Mouse (Mus musculus): ENCODE results near the gene Krt84. TPM values are rescaled to one million over a fixed set of nuclear protein-coding genes. Genes with fewer than 3 reads are reported as not detected.

Gene Krt84
- polyA plus RNA-seq, 1 experiment from 2014 or later = not detected

DNA sequence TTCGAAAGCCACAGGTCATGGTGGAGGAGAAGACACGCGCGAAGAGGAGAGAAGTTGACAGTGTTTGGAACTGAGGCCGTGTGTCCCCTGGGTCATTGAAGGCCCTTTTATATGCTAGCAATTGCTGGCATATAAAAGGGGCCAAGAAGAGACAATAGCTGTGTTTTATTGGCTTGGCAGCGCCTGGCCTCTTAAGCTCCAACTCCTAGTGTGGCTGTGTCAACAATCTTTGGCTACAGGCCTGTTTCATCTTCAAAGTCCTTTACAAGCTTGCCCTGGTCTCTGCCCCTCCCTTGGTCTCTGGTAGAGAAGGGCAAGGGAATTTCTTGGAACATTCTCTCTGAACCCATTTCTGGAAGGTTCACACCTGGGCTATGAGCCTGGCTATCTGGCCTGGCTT, 41.2 kb downstream of the Krt84 start, which contains the start of gene Krt83:
Gene Krt83, minus strand, starts transcription at position 82 of the 400 bp plus-strand sequence.
- DNase-seq (ENCODE audit: extremely low spot score, low spot score) = no peak
- Histone ChIP-seq H3K27ac (no peak within 1 kb of the TSS), H3K9me3 (no peaks in the 10 kb centered on the region), H3K36me3 (replicated peaks) (no peaks in the 10 kb centered on the region), H3K4me1 (peaks cover 8% of the 10 kb centered on the region), H3K27me3 (ENCODE audit: poor library complexity, severe bottlenecking) (no peaks in the 10 kb centered on the region), H3K4me3 (no peak within 1 kb of the TSS)
- WGBS = 73% methylated on average over 6 of the region's 6 CpGs

DNA sequence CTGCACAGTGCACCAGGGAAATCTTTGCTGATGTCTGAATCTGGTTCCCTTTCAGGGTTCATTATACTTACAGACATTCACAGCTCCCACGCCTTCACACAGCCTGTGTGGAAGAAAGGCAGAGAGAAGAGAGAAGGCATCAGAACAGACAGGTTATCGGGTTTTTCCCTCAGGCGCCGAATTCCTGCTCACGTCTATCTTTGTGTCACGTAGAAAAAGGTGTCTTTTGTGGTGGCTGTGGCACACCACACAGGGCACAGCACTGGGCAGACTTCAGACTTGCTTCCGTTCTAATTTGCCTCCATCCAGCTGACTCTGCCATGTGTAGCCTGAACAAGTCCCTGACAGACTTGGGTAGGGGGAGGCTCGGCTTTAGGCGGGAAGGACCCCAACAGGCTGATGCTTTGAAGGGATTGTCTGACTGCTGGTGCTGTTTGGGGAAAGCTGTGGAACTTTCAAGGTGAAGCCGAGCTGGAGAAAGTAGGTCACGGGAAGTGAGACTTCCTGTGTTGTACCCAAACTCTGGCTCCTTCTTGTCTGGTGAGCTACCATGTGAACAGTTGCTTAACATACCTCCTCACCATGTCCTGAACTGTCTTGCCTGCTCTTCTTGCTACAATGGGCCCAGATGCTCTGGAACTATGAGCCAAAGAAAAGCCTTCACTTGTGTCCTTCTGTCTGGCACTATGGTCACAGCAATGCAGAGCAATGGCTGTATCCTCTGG, 46.5 kb downstream of the Krt84 start:
- Histone ChIP-seq H3K9me3 (no peaks in the 10 kb centered on the region), H3K36me3 (replicated peaks) (no peaks in the 10 kb centered on the region), H3K4me1 (peaks cover 7% of the 10 kb centered on the region), H3K4me3 (no peak overlapping the region), H3K27ac (no peak overlapping the region), H3K27me3 (ENCODE audit: poor library complexity, severe bottlenecking) (no peaks in the 10 kb centered on the region)
- DNase-seq (ENCODE audit: extremely low spot score, low spot score) = no peak
- 84% methylated on average over 11 of the region's 11 CpGs for WGBS

DNA sequence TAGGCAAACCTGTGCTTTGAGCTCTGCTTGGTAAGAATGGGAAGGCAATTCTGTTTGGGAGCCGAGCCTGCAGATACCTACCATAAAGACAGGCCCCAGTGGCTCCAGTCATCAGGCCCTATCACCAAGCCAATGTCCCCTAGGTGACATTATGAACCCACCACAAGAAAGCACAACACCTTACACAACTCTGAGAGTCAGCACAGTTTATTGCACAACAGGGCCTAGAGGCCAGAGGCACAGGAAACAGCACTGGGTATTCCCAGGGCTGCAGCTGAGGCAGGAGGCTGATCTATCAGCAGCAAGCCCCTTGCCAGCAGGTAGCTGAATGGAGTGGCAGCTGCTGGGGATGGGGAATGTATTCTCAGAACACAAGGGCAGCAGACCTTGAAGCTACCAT, 47.7 kb downstream of the Krt84 start:
- DNase-seq (ENCODE audit: extremely low spot score, low spot score) = no peak
- WGBS = 86% methylated on average over 1 of the region's 1 CpGs

DNA sequence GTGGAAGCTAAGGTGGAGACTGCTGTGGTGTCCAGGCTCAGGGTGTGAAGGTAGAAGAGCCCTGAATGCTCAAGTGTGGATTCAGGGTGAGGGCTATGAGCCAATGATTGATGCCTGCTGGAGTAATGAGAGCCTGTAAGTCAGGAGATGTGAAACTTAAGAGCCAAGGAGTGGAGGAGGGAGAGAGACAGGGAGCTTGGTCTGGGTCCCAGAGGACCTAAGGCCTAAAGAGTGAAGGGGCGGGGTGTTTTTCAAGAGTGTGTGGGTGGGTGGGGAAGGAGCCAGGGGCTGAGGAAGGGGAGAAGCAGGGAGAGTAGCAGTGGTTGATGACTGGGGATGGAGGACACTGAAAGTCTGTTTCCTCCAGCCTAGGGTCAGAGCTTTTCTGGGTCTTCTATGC, 49.0 kb downstream of the Krt84 start:
- Histone ChIP-seq H3K27ac (no peak overlapping the region), H3K4me1 (peaks cover 19% of the 10 kb centered on the region), H3K9me3 (no peaks in the 10 kb centered on the region), H3K27me3 (ENCODE audit: poor library complexity, severe bottlenecking) (peaks cover 24% of the 10 kb centered on the region), H3K4me3 (no peak overlapping the region), H3K36me3 (replicated peaks) (no peaks in the 10 kb centered on the region)
- WGBS = 84% methylated on average over 1 of the region's 1 CpGs
- DNase-seq (ENCODE audit: extremely low spot score, low spot score) = no peak

More for the DNA sequence above, 47.7 kb downstream of the Krt84 start:
- peaks cover 11% of the 10 kb centered on the region for H3K27me3 ChIP-seq (ENCODE audit: poor library complexity, severe bottlenecking)
- peaks cover 7% of the 10 kb centered on the region for H3K4me1 ChIP-seq
- H3K27ac ChIP-seq = no peak overlapping the region; the same call in 1 of the 2 replicates
- no peaks in the 10 kb centered on the region for H3K36me3 ChIP-seq (replicated peaks)
- H3K4me3 ChIP-seq = no peak overlapping the region
- no peaks in the 10 kb centered on the region for H3K9me3 ChIP-seq

DNA sequence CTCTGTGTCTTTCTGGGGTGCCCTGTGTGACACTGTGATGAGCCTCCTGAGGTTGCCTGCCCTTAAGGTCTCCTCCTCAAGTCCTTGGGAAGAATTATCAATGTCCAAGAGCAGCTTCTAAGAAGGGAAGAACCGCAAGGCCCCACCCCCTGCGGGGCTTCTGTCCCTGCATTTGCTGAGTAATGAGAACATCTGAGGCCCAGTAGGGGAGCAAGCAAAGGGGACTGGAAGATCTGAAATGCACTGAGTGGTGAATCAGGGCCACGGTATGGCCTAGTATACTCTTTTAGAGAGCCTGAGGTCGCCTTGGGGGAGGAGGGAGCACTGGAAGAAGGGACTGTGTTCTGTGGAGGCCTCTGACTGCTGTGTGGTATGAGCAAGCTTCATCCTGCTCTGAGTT, 50.6 kb downstream of the Krt84 start:
- Histone ChIP-seq H3K4me3 (no peak overlapping the region), H3K27me3 (ENCODE audit: poor library complexity, severe bottlenecking) (peaks cover 37% of the 10 kb centered on the region), H3K4me1 (peaks cover 19% of the 10 kb centered on the region), H3K27ac (no peak overlapping the region), H3K9me3 (no peaks in the 10 kb centered on the region), H3K36me3 (replicated peaks) (no peaks in the 10 kb centered on the region)
- WGBS = 57% methylated on average over 4 of the region's 4 CpGs
- no peak for DNase-seq (ENCODE audit: extremely low spot score, low spot score)

DNA sequence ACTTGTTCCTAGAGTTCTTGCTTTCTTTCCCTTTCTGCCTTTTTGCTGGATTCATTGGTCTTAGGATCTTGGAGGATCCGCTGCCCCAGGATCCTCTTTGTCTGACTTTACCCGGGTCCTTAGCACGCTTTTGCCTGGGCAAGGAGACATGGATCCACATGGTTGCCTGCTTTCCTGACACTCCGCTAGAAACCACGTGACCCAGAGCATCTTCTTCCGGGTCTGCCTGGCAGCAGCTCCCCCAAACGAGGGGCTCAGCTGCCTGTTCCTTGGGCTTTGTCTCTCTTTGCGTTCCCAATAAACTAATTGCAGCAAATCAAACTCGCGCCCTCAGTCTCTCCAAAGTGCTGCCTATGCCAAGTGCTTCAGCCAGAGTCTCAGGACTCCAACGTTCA, 53.0 kb downstream of the Krt84 start:
- Histone ChIP-seq H3K9me3 (no peaks in the 10 kb centered on the region), H3K4me3 (peak overlapping the region; percentile 44), H3K4me1 (peaks cover 12% of the 10 kb centered on the region), H3K36me3 (replicated peaks) (no peaks in the 10 kb centered on the region), H3K27ac (peak overlapping the region; percentile 8; the same call in 1 of the 2 replicates), H3K27me3 (ENCODE audit: poor library complexity, severe bottlenecking) (peaks cover 37% of the 10 kb centered on the region)
- no peak for DNase-seq (ENCODE audit: extremely low spot score, low spot score)
- 39% methylated on average over 11 of the region's 11 CpGs for WGBS

DNA sequence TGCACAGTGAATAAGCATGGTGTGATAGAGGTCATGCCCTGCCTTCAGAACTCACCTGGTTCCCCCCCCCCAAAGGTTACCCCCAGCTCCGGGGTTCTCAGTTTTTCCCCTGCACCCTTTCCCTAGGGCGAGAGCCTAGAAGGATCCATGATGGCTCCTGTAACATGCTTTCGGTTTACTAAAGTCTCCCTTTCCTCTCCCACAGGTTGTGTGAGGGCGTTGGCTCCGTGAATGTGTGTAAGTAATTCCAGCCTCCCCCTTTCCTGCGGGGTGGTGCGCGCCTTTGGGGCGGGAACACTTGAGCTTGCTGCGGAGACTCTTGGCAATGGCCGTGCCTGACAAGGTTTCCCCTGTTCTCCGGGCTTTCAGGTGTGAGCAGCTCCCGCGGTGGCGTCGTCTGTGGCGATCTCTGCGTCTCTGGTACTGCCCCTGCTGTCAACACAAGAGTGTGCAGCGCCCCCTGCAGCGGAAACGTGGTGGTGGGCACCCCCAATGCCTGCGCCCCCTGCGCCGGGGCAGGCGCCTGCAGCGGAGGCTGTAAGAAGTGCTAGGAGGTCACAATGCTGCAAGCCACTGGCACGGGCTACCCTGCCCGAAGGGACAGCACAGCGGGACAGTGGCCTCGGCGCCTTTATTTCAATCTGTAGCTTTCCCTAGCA, 53.5 kb downstream of the Krt84 start:
- H3K27ac ChIP-seq = peak overlapping the region; percentile 8; the same call in 1 of the 2 replicates
- WGBS = 11% methylated on average over 31 of the region's 31 CpGs

More for the DNA sequence above, 53.5 kb downstream of the Krt84 start:
- Histone ChIP-seq H3K36me3 (replicated peaks) (no peaks in the 10 kb centered on the region), H3K27me3 (ENCODE audit: poor library complexity, severe bottlenecking) (peaks cover 37% of the 10 kb centered on the region), H3K4me1 (peaks cover 12% of the 10 kb centered on the region), H3K4me3 (peak overlapping the region; percentile 44), H3K9me3 (no peaks in the 10 kb centered on the region)
- DNase-seq (ENCODE audit: extremely low spot score, low spot score) = peak; percentile 54

Small RNAs within 50 kb of the gene (microRNA-seq; reads per million reads assigned to microRNA genes)
- gene Gm44393 (not detected), gene Gm44460 (not detected)

Other genes starting within 250 kb of the Krt84 start
- 77.2 and 77.8 TPM in 2 replicates for gene Atg101, start 248.5 kb downstream of the Krt84 start, polyA plus RNA-seq (2016; fragmentation: Nextera tagmentation; extraction: Ambion mirVana)
- gene 6030408B16Rik, start 239.6 kb downstream of the Krt84 start, polyA plus RNA-seq (2016; fragmentation: Nextera tagmentation; extraction: Ambion mirVana) = 0.07 and 0.27 TPM in 2 replicates
- 0.07 TPM in 1 of 2 replicates, not detected in the other for gene Krt80, start 162.7 kb downstream of the Krt84 start, polyA plus RNA-seq (2016; fragmentation: Nextera tagmentation; extraction: Ambion mirVana)
- 12.2 and 12.4 TPM in 2 replicates for gene Krt7, start 121.8 kb downstream of the Krt84 start, polyA plus RNA-seq (2016; fragmentation: Nextera tagmentation; extraction: Ambion mirVana)
- 0.10 TPM in 1 of 2 replicates, not detected in the other for gene Krt87, start 94.0 kb downstream of the Krt84 start, polyA plus RNA-seq (2016; fragmentation: Nextera tagmentation; extraction: Ambion mirVana)
- not detected in 2 replicates for gene Krt88, start 85.1 kb downstream of the Krt84 start, polyA plus RNA-seq (2016; fragmentation: Nextera tagmentation; extraction: Ambion mirVana)
- gene Krt81, start 69.1 kb downstream of the Krt84 start, polyA plus RNA-seq (2016; fragmentation: Nextera tagmentation; extraction: Ambion mirVana) = not detected in 2 replicates
- gene Krt86, start 59.3 kb downstream of the Krt84 start, polyA plus RNA-seq (2016; fragmentation: Nextera tagmentation; extraction: Ambion mirVana) = 0.07 TPM in 1 of 2 replicates, not detected in the other
- gene Krt83, start 41.3 kb downstream of the Krt84 start, polyA plus RNA-seq (2016; fragmentation: Nextera tagmentation; extraction: Ambion mirVana) = not detected in 2 replicates
- gene Gm49425, start 15.6 kb downstream of the Krt84 start, polyA plus RNA-seq (2016; fragmentation: Nextera tagmentation; extraction: Ambion mirVana) = not detected in 2 replicates
- not detected in 2 replicates for gene Krt82, start 17.8 kb upstream of the Krt84 start, polyA plus RNA-seq (2016; fragmentation: Nextera tagmentation; extraction: Ambion mirVana)
- 0.75 and 0.88 TPM in 2 replicates for gene Krt90, start 30.1 kb upstream of the Krt84 start, polyA plus RNA-seq (2016; fragmentation: Nextera tagmentation; extraction: Ambion mirVana)
- not detected in 2 replicates for gene Krt75, start 41.1 kb upstream of the Krt84 start, polyA plus RNA-seq (2016; fragmentation: Nextera tagmentation; extraction: Ambion mirVana)
- gene Gm5414, start 95.4 kb upstream of the Krt84 start, polyA plus RNA-seq (2016; fragmentation: Nextera tagmentation; extraction: Ambion mirVana) = not detected in 2 replicates
- gene Gm5478, start 114.6 kb upstream of the Krt84 start, polyA plus RNA-seq (2016; fragmentation: Nextera tagmentation; extraction: Ambion mirVana) = not detected in 2 replicates
- gene Krt6b, start 147.5 kb upstream of the Krt84 start, polyA plus RNA-seq (2016; fragmentation: Nextera tagmentation; extraction: Ambion mirVana) = not detected in 2 replicates
- gene Krt6a, start 161.5 kb upstream of the Krt84 start, polyA plus RNA-seq (2016; fragmentation: Nextera tagmentation; extraction: Ambion mirVana) = not detected in 2 replicates
- gene Krt5, start 180.1 kb upstream of the Krt84 start, polyA plus RNA-seq (2016; fragmentation: Nextera tagmentation; extraction: Ambion mirVana) = 0.37 and 0.41 TPM in 2 replicates
- gene Krt71, start 210.3 kb upstream of the Krt84 start, polyA plus RNA-seq (2016; fragmentation: Nextera tagmentation; extraction: Ambion mirVana) = not detected in 2 replicates